Comparison of ENCODE assay signal across 20 mouse cellular contexts in genomic region chr4:135337376-135337942, GRCm38 (mm10). TPM values are rescaled to one million over a fixed set of nuclear protein-coding genes. Genes with fewer than 3 reads are reported as not detected.
A peak's percentile ranks its signal among the peaks of the same experiment; 100 is the strongest.
DNase-seq lines count a peak whose midpoint lies in the region; ATAC-seq and TF ChIP-seq lines count a peak whose summit lies in the region.
"Had no signal": no experiment of that assay in that cellular context is flagged by ENCODE, and none has a peak within 500 bp of the region (broad histone marks: within the 10 kb centered on the region; RNA-seq: fewer than 3 reads in every experiment).

No protein-coding gene starts in this region.

- ATAC-seq in liver, postnatal 0 days, result no peak
- ATAC-seq in liver, embryonic 11.5 days (replicated peaks; ENCODE audit: low FRiP score), result no peak
- ATAC-seq in intestine, embryonic 15.5 days, result peak; percentile 55
- ATAC-seq: forebrain, embryonic 14.5 days; midbrain, embryonic 15.5 days; Patski had no signal

- peak overlapping the region; percentile 46 for H3K27ac ChIP-seq in liver, postnatal 0 days (ENCODE audit: low read depth)
- H3K27ac ChIP-seq in liver, embryonic 11.5 days (ENCODE audit: low read depth, low read length), result no peak overlapping the region
- 0 out of 2 replicates have a peak overlapping the region, but pooled peaks have one; percentile 4 for H3K27ac ChIP-seq in ES-Bruce4 (ENCODE audit: insufficient read depth, low read length)
- H3K27ac ChIP-seq in intestine, embryonic 15.5 days, result no peak overlapping the region
- H3K27ac ChIP-seq: embryonic facial prominence, embryonic 13.5 days; hindbrain, embryonic 10.5 days; midbrain, embryonic 15.5 days had no signal

- TF ChIP-seq CTCF in liver, postnatal 0 days (IDR thresholded peaks at IDR 0.05; ENCODE audit: low read depth), result no peak
- TF ChIP-seq CTCF in ES-Bruce4 (IDR thresholded peaks at IDR 0.05; ENCODE audit: low read depth, low read length), result no peak

- H3K27me3 ChIP-seq in liver, postnatal 0 days (ENCODE audit: insufficient read depth, low read length), result no peaks in the 10 kb centered on the region
- H3K27me3 ChIP-seq in liver, embryonic 11.5 days (replicated peaks; ENCODE audit: control insufficient read depth, insufficient read depth, low read length), result no peaks in the 10 kb centered on the region
- H3K27me3 ChIP-seq in ES-Bruce4 (ENCODE audit: control insufficient read depth, insufficient read depth, low read length, poor library complexity, severe bottlenecking), result no peaks in the 10 kb centered on the region
- H3K27me3 ChIP-seq in intestine, embryonic 15.5 days (replicated peaks), result no peaks in the 10 kb centered on the region
- H3K27me3 ChIP-seq: embryonic facial prominence, embryonic 13.5 days; megakaryocyte, embryonic 14.5 days; midbrain, embryonic 15.5 days; Patski had no signal

- no peak for DNase-seq in liver, postnatal 0 days
- DNase-seq in liver, embryonic 11.5 days (ENCODE audit: low spot score), result no peak
- DNase-seq in kidney, postnatal 14 days, result peak; percentile 26
- DNase-seq in ovary, adult 18-20 months (ENCODE audit: low spot score), result no peak
- DNase-seq in frontal cortex, postnatal 36 days (ENCODE audit: low spot score in 2 of 2), result no peak
- DNase-seq in frontal cortex, postnatal 14 days (ENCODE audit: low spot score in 2 of 2), result no peak
- DNase-seq: adrenal gland, postnatal 25 days; cerebellum, adult 11 months; cerebellum, postnatal 10 days; gastrocnemius, postnatal 36 days; lung, adult 2 months; thymus, adult 18-20 months had no signal

- TF ChIP-seq EP300 in liver, postnatal 0 days (IDR thresholded peaks at IDR 0.05; ENCODE audit: low read depth), result no peak
- no peak for TF ChIP-seq EP300 in ES-Bruce4 (IDR thresholded peaks at IDR 0.05; ENCODE audit: insufficient read depth, low read depth, low read length)

- no peaks in the 10 kb centered on the region for H3K9me3 ChIP-seq in liver, postnatal 0 days (ENCODE audit: low read length)
- H3K9me3 ChIP-seq in liver, embryonic 11.5 days (ENCODE audit: control insufficient read depth, low read length), result no peaks in the 10 kb centered on the region
- no peaks in the 10 kb centered on the region for H3K9me3 ChIP-seq in ES-Bruce4 (replicated peaks; ENCODE audit: control insufficient read depth, insufficient read depth, low read length, poor library complexity, severe bottlenecking)
- H3K9me3 ChIP-seq in intestine, embryonic 15.5 days, result no peaks in the 10 kb centered on the region
- H3K9me3 ChIP-seq: embryonic facial prominence, embryonic 13.5 days; hindbrain, embryonic 10.5 days; megakaryocyte, embryonic 14.5 days; midbrain, embryonic 15.5 days had no signal

- no peak for TF ChIP-seq POLR2A in ES-Bruce4 (IDR thresholded peaks at IDR 0.05; ENCODE audit: insufficient read depth, low read length)

- H3K36me3 ChIP-seq in liver, postnatal 0 days (replicated peaks; ENCODE audit: insufficient read depth, low read length), result peaks cover 95% of the 10 kb centered on the region
- peaks cover 78% of the 10 kb centered on the region for H3K36me3 ChIP-seq in liver, embryonic 11.5 days (ENCODE audit: control insufficient read depth, insufficient read depth, low read length)
- H3K36me3 ChIP-seq in ES-Bruce4 (ENCODE audit: control insufficient read depth, insufficient read depth, low read length, poor library complexity, severe bottlenecking), result peaks cover 93% of the 10 kb centered on the region
- peaks cover 58% of the 10 kb centered on the region for H3K36me3 ChIP-seq in intestine, embryonic 15.5 days

- whole genome bisulfite sequencing in liver, postnatal 0 days (ENCODE audit: insufficient replicate concordance), result 87% methylated on average over 14 of the region's 14 CpGs
- WGBS in liver, embryonic 11.5 days, result 92% methylated on average over 14 of the region's 14 CpGs
- WGBS in intestine, embryonic 15.5 days, result 69% methylated on average over 14 of the region's 14 CpGs

- no peak overlapping the region for H3K9ac ChIP-seq in liver, postnatal 0 days (replicated peaks)
- H3K9ac ChIP-seq in liver, embryonic 11.5 days (ENCODE audit: low read depth, low read length), result no peak overlapping the region
- H3K9ac ChIP-seq in ES-Bruce4 (ENCODE audit: low read depth, poor library complexity, severe bottlenecking), result no peak overlapping the region
- H3K9ac ChIP-seq in intestine, embryonic 15.5 days, result no peak overlapping the region
- H3K9ac ChIP-seq: embryonic facial prominence, embryonic 13.5 days; midbrain, embryonic 15.5 days had no signal

- 0 out of 2 replicates have a peak, but pooled peaks cover under 1% of the 10 kb centered on the region for H3K4me1 ChIP-seq in liver, postnatal 0 days (ENCODE audit: insufficient read depth)
- H3K4me1 ChIP-seq in liver, embryonic 11.5 days (replicated peaks; ENCODE audit: control insufficient read depth, insufficient read depth, low read length), result no peaks in the 10 kb centered on the region
- no peaks in the 10 kb centered on the region for H3K4me1 ChIP-seq in ES-Bruce4 (ENCODE audit: control insufficient read depth, insufficient read depth, low read length)
- H3K4me1 ChIP-seq in intestine, embryonic 15.5 days (replicated peaks), result peaks cover 5% of the 10 kb centered on the region
- H3K4me1 ChIP-seq: embryonic facial prominence, embryonic 13.5 days; hindbrain, embryonic 10.5 days; megakaryocyte, embryonic 14.5 days; midbrain, embryonic 15.5 days had no signal

- H3K4me3 ChIP-seq in liver, postnatal 0 days (ENCODE audit: low read depth, low read length), result no peak overlapping the region
- no peak overlapping the region for H3K4me3 ChIP-seq in liver, embryonic 11.5 days (ENCODE audit: low read depth, low read length)
- no peak overlapping the region for H3K4me3 ChIP-seq in ES-Bruce4 (ENCODE audit: low read depth, low read length)
- H3K4me3 ChIP-seq in intestine, embryonic 15.5 days (replicated peaks), result no peak overlapping the region
- H3K4me3 ChIP-seq: embryonic facial prominence, embryonic 13.5 days; hindbrain, embryonic 10.5 days; megakaryocyte, embryonic 14.5 days; midbrain, embryonic 15.5 days had no signal

- no peak overlapping the region for H3K4me2 ChIP-seq in liver, postnatal 0 days (ENCODE audit: low read depth, low read length)
- no peak overlapping the region for H3K4me2 ChIP-seq in liver, embryonic 11.5 days
- no peak overlapping the region for H3K4me2 ChIP-seq in intestine, embryonic 15.5 days (replicated peaks)
- H3K4me2 ChIP-seq: embryonic facial prominence, embryonic 13.5 days; midbrain, embryonic 15.5 days had no signal

RNA-seq across cellular contexts. Expression of gene Srrm1, which starts 15.7 kb away (rescaled TPM):
- 79.3 and 90.6 TPM in 2 replicates for polyA plus RNA-seq in liver, postnatal 0 days (2015; fragmentation: Nextera tagmentation; extraction: Ambion mirVana)
- 191 and 195 TPM in 2 replicates for polyA plus RNA-seq in liver, embryonic 11.5 days (2014; fragmentation: Nextera tagmentation; extraction: Ambion mirVana)
- 410 and 411 TPM in 2 replicates for polyA plus RNA-seq in ES-Bruce4 (2011; ENCODE audit: insufficient read depth, insufficient read length, low read depth, missing spikeins)
- polyA plus RNA-seq in intestine, embryonic 15.5 days (2015; fragmentation: Nextera tagmentation; extraction: Ambion mirVana), result 189 and 248 TPM in 2 replicates

Comparison
In these comparisons a context has a peak if more than half of its experiments do, and no peak if none do; other contexts are left out.
1. H3K27ac ChIP-seq: peak in liver, postnatal 0 days (single experiment) and ES-Bruce4 (single experiment); none in liver, embryonic 11.5 days (single experiment) and intestine, embryonic 15.5 days (single experiment).